Comparison of ENCODE assay signal across 30 mouse cellular contexts in the genomic region with DNA sequence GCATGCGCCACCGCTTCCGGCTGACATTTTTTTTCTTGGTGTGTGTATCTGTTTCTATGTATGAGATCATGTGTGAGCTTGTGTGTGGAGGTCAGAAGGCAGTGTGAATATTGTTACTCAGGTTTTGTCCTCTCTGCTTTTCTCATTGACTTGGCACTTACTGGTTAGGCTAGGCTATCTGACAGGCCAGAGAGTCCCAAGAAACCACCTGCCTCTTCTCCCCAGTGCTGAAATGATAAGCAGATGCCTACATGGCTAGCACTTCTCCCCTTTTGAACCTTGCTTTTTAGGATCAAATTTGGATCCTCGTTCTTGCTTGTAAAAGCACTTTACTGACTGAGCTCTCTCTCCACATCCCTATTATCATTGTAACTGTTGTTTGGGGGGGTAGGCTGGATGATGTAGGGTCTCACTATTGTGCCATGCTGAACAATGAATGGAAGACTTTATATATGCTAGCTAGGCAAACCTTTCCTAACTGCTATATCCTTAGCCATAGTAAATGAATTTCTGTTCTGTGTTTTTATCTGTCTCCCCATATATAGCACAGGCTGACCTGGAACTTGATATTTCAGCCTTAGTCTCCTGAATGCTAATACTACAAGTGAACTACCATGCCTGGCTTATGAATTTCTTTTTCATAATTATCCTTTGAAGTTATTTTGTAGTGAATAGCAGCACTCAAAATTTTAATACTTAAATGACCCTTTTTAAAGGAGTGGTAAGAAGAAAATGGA. TPM values are rescaled to one million over a fixed set of nuclear protein-coding genes. Genes with fewer than 3 reads are reported as not detected.
DNase-seq lines count a peak whose midpoint lies in the region; ATAC-seq and TF ChIP-seq lines count a peak whose summit lies in the region.
"Had no signal": no experiment of that assay in that cellular context is flagged by ENCODE, and none has a peak within 500 bp of the region (broad histone marks: within the 10 kb centered on the region; RNA-seq: fewer than 3 reads in every experiment).

No protein-coding gene starts in this region.

- H3K9ac ChIP-seq in liver, embryonic 12.5 days: peak overlapping the region; percentile 44
- H3K9ac ChIP-seq in liver, postnatal 0 days (replicated peaks): no peak overlapping the region
- no peak overlapping the region for H3K9ac ChIP-seq in intestine, embryonic 15.5 days
- no peak overlapping the region for H3K9ac ChIP-seq in hindbrain, embryonic 13.5 days
- H3K9ac ChIP-seq: embryonic facial prominence, embryonic 13.5 days; forebrain, embryonic 13.5 days; heart, embryonic 13.5 days; hindbrain, embryonic 15.5 days; midbrain, embryonic 13.5 days; neural tube, embryonic 13.5 days; stomach, embryonic 15.5 days had no signal

- no peaks in the 10 kb centered on the region for H3K36me3 ChIP-seq in liver, embryonic 12.5 days
- H3K36me3 ChIP-seq in liver, postnatal 0 days (replicated peaks; ENCODE audit: insufficient read depth, low read length): no peaks in the 10 kb centered on the region
- H3K36me3 ChIP-seq in intestine, embryonic 15.5 days: peaks cover 4% of the 10 kb centered on the region; the same call in 1 of the 2 replicates
- no peaks in the 10 kb centered on the region for H3K36me3 ChIP-seq in hindbrain, embryonic 13.5 days
- H3K36me3 ChIP-seq: embryonic facial prominence, embryonic 13.5 days; hindbrain, embryonic 15.5 days; midbrain, embryonic 13.5 days; neural tube, embryonic 13.5 days; stomach, embryonic 15.5 days had no signal

- peak; percentile 83 for TF ChIP-seq EP300 in liver, postnatal 0 days (IDR thresholded peaks at IDR 0.05; ENCODE audit: low read depth)

- no peak for TF ChIP-seq CTCF in liver, postnatal 0 days (IDR thresholded peaks at IDR 0.05; ENCODE audit: low read depth)

- DNase-seq in c-Kit-positive CD71-positive TER-119-negative erythroid progenitor cells, embryonic 14.5 days (ENCODE audit: low read depth): peak; percentile 52
- DNase-seq in liver, postnatal 0 days: no peak
- no peak for DNase-seq in cerebellum, postnatal 25 days
- no peak for DNase-seq in embryo, embryonic 10.5 days (ENCODE audit: low spot score)
- DNase-seq: adrenal gland, postnatal 10 days; B cell, adult 2 months; cerebellum, adult 2 months; cerebellum, postnatal 36 days; gastrocnemius, postnatal 25 days; heart, adult 2 months; heart, postnatal 10 days; kidney, adult 2 months; kidney, postnatal 4 days; layer of hippocampus, postnatal 36 days; lung, postnatal 36 days had no signal

- peak overlapping the region; percentile 55 for H3K4me2 ChIP-seq in liver, embryonic 12.5 days
- peak overlapping the region; percentile 36 for H3K4me2 ChIP-seq in liver, postnatal 0 days (ENCODE audit: low read depth, low read length)
- H3K4me2 ChIP-seq in intestine, embryonic 15.5 days (replicated peaks): no peak overlapping the region
- no peak overlapping the region for H3K4me2 ChIP-seq in hindbrain, embryonic 13.5 days
- H3K4me2 ChIP-seq: embryonic facial prominence, embryonic 13.5 days; forebrain, embryonic 13.5 days; heart, embryonic 13.5 days; hindbrain, embryonic 15.5 days; midbrain, embryonic 13.5 days; neural tube, embryonic 13.5 days; stomach, embryonic 15.5 days had no signal

- H3K9me3 ChIP-seq in liver, embryonic 12.5 days (replicated peaks): no peaks in the 10 kb centered on the region
- H3K9me3 ChIP-seq in liver, postnatal 0 days (ENCODE audit: low read length): no peaks in the 10 kb centered on the region
- H3K9me3 ChIP-seq in intestine, embryonic 15.5 days: no peaks in the 10 kb centered on the region
- no peaks in the 10 kb centered on the region for H3K9me3 ChIP-seq in hindbrain, embryonic 13.5 days
- H3K9me3 ChIP-seq: embryonic facial prominence, embryonic 13.5 days; forebrain, embryonic 13.5 days; heart, embryonic 13.5 days; hindbrain, embryonic 15.5 days; megakaryocyte, embryonic 14.5 days; midbrain, embryonic 13.5 days; neural tube, embryonic 13.5 days; stomach, embryonic 15.5 days had no signal

- 62% methylated on average over 4 of the region's 4 CpGs for WGBS in liver, embryonic 12.5 days (ENCODE audit: insufficient replicate concordance)
- 81% methylated on average over 4 of the region's 4 CpGs for WGBS in liver, postnatal 0 days (ENCODE audit: insufficient replicate concordance)
- WGBS in intestine, embryonic 15.5 days: 93% methylated on average over 4 of the region's 4 CpGs
- 92% methylated on average over 4 of the region's 4 CpGs for WGBS in hindbrain, embryonic 13.5 days

- H3K27ac ChIP-seq in liver, embryonic 12.5 days: peak overlapping the region; percentile 80
- H3K27ac ChIP-seq in liver, postnatal 0 days (ENCODE audit: low read depth): peak overlapping the region; percentile 58; the same call in 1 of the 2 replicates
- no peak overlapping the region for H3K27ac ChIP-seq in intestine, embryonic 15.5 days
- H3K27ac ChIP-seq in hindbrain, embryonic 13.5 days: no peak overlapping the region
- H3K27ac ChIP-seq: embryonic facial prominence, embryonic 13.5 days; forebrain, embryonic 13.5 days; heart, adult 2 months; heart, embryonic 13.5 days; hindbrain, embryonic 15.5 days; kidney, postnatal 0 days; midbrain, embryonic 13.5 days; neural tube, embryonic 13.5 days; stomach, embryonic 15.5 days had no signal

- ATAC-seq in erythroblast, adult 5-6 weeks (replicated peaks; ENCODE audit: low FRiP score, poor library complexity, severe bottlenecking): peak; percentile 95
- peak; percentile 89 for ATAC-seq in liver, embryonic 12.5 days
- ATAC-seq in liver, postnatal 0 days: peak; percentile 87
- no peak for ATAC-seq in intestine, embryonic 15.5 days
- ATAC-seq in hindbrain, embryonic 13.5 days (ENCODE audit: low FRiP score): no peak
- ATAC-seq: forebrain, embryonic 13.5 days; inflammation-experienced regulatory T-cells, adult 6 months; midbrain, embryonic 13.5 days had no signal

- no peak overlapping the region for H3K4me3 ChIP-seq in liver, embryonic 12.5 days
- no peak overlapping the region for H3K4me3 ChIP-seq in liver, postnatal 0 days (ENCODE audit: low read depth, low read length)
- H3K4me3 ChIP-seq in intestine, embryonic 15.5 days (replicated peaks): no peak overlapping the region
- H3K4me3 ChIP-seq in hindbrain, embryonic 13.5 days: no peak overlapping the region
- H3K4me3 ChIP-seq: embryonic facial prominence, embryonic 13.5 days; forebrain, embryonic 13.5 days; heart, adult 2 months; heart, embryonic 13.5 days; hindbrain, embryonic 15.5 days; megakaryocyte, embryonic 14.5 days; midbrain, embryonic 13.5 days; neural tube, embryonic 13.5 days; stomach, embryonic 15.5 days had no signal

- peaks cover 57% of the 10 kb centered on the region for H3K4me1 ChIP-seq in liver, embryonic 12.5 days
- H3K4me1 ChIP-seq in liver, postnatal 0 days (ENCODE audit: insufficient read depth): peaks cover 20% of the 10 kb centered on the region
- no peaks in the 10 kb centered on the region; the same call in 1 of the 2 replicates for H3K4me1 ChIP-seq in intestine, embryonic 15.5 days (replicated peaks)
- peaks cover 5% of the 10 kb centered on the region; the same call in 1 of the 2 replicates for H3K4me1 ChIP-seq in hindbrain, embryonic 13.5 days (replicated peaks)
- H3K4me1 ChIP-seq: embryonic facial prominence, embryonic 13.5 days; forebrain, embryonic 13.5 days; midbrain, embryonic 13.5 days; stomach, embryonic 15.5 days had no signal

- H3K27me3 ChIP-seq in liver, embryonic 12.5 days (replicated peaks): no peaks in the 10 kb centered on the region
- no peaks in the 10 kb centered on the region for H3K27me3 ChIP-seq in liver, postnatal 0 days (ENCODE audit: insufficient read depth, low read length)
- H3K27me3 ChIP-seq in intestine, embryonic 15.5 days (replicated peaks): no peaks in the 10 kb centered on the region
- H3K27me3 ChIP-seq in hindbrain, embryonic 13.5 days: no peaks in the 10 kb centered on the region
- H3K27me3 ChIP-seq: embryonic facial prominence, embryonic 13.5 days; forebrain, embryonic 13.5 days; heart, embryonic 13.5 days; hindbrain, embryonic 15.5 days; megakaryocyte, embryonic 14.5 days; midbrain, embryonic 13.5 days; neural tube, embryonic 13.5 days; stomach, embryonic 15.5 days had no signal

RNA-seq across cellular contexts. Expression of a gene that starts 8.2 kb away (rescaled TPM):
- 3.5 and 27.4 TPM in 2 replicates for total RNA-seq in erythroblast, adult 5-6 weeks (2015; ENCODE audit: low replicate concordance)
- 7.1 and 40.0 TPM in 2 replicates for total RNA-seq in erythroblast, adult 5-6 weeks (2017; ENCODE audit: low replicate concordance)
- polyA plus RNA-seq in liver, embryonic 12.5 days (2016; fragmentation: Nextera tagmentation; extraction: Ambion mirVana): 53.2 and 56.3 TPM in 2 replicates
- 52.5 and 54.5 TPM in 2 replicates for polyA plus RNA-seq in liver, postnatal 0 days (2015; fragmentation: Nextera tagmentation; extraction: Ambion mirVana)
- 87.7 and 87.9 TPM in 2 replicates for polyA plus RNA-seq in intestine, embryonic 15.5 days (2015; fragmentation: Nextera tagmentation; extraction: Ambion mirVana)
- polyA plus RNA-seq in hindbrain, embryonic 13.5 days (2015; fragmentation: Nextera tagmentation; extraction: Ambion mirVana): 81.8 and 91.8 TPM in 2 replicates

RNA-seq across cellular contexts. Expression of a gene that starts 9.1 kb away (rescaled TPM):
- total RNA-seq in erythroblast, adult 5-6 weeks (2015; ENCODE audit: low replicate concordance): 60.5 and 60.6 TPM in 2 replicates
- total RNA-seq in erythroblast, adult 5-6 weeks (2017; ENCODE audit: low replicate concordance): 62.5 and 81.7 TPM in 2 replicates
- 60.7 and 62.0 TPM in 2 replicates for polyA plus RNA-seq in liver, embryonic 12.5 days (2016; fragmentation: Nextera tagmentation; extraction: Ambion mirVana)
- 44.8 and 51.0 TPM in 2 replicates for polyA plus RNA-seq in liver, postnatal 0 days (2015; fragmentation: Nextera tagmentation; extraction: Ambion mirVana)
- polyA plus RNA-seq in intestine, embryonic 15.5 days (2015; fragmentation: Nextera tagmentation; extraction: Ambion mirVana): 105 and 116 TPM in 2 replicates
- polyA plus RNA-seq in hindbrain, embryonic 13.5 days (2015; fragmentation: Nextera tagmentation; extraction: Ambion mirVana): 224 and 226 TPM in 2 replicates

RNA-seq across cellular contexts. Expression of a gene that starts 45.9 kb away (rescaled TPM):
- not detected in 2 replicates for total RNA-seq in erythroblast, adult 5-6 weeks (2015; ENCODE audit: low replicate concordance)
- total RNA-seq in erythroblast, adult 5-6 weeks (2017; ENCODE audit: low replicate concordance): not detected in 2 replicates
- 0.26 and 0.43 TPM in 2 replicates for polyA plus RNA-seq in liver, embryonic 12.5 days (2016; fragmentation: Nextera tagmentation; extraction: Ambion mirVana)
- 0.60 and 0.72 TPM in 2 replicates for polyA plus RNA-seq in liver, postnatal 0 days (2015; fragmentation: Nextera tagmentation; extraction: Ambion mirVana)
- 14.6 and 15.3 TPM in 2 replicates for polyA plus RNA-seq in intestine, embryonic 15.5 days (2015; fragmentation: Nextera tagmentation; extraction: Ambion mirVana)
- polyA plus RNA-seq in hindbrain, embryonic 13.5 days (2015; fragmentation: Nextera tagmentation; extraction: Ambion mirVana): 12.8 and 16.0 TPM in 2 replicates
- total RNA-seq: hematopoietic stem cell, adult 5-6 weeks had no signal

Comparison
In these comparisons a context has a peak if more than half of its experiments do, and no peak if none do; other contexts are left out.
1. ATAC-seq: peak in erythroblast, adult 5-6 weeks (single experiment), liver, embryonic 12.5 days (single experiment) and liver, postnatal 0 days (single experiment); none in intestine, embryonic 15.5 days (single experiment) and hindbrain, embryonic 13.5 days (single experiment).
2. H3K27ac ChIP-seq: peak in liver, embryonic 12.5 days (single experiment) and liver, postnatal 0 days (single experiment); none in intestine, embryonic 15.5 days (single experiment) and hindbrain, embryonic 13.5 days (single experiment).
3. H3K4me2 ChIP-seq: peak in liver, embryonic 12.5 days (single experiment) and liver, postnatal 0 days (single experiment); none in intestine, embryonic 15.5 days (single experiment) and hindbrain, embryonic 13.5 days (single experiment).